ENCODE assay signal across 7 mouse cellular contexts in the genomic region with DNA sequence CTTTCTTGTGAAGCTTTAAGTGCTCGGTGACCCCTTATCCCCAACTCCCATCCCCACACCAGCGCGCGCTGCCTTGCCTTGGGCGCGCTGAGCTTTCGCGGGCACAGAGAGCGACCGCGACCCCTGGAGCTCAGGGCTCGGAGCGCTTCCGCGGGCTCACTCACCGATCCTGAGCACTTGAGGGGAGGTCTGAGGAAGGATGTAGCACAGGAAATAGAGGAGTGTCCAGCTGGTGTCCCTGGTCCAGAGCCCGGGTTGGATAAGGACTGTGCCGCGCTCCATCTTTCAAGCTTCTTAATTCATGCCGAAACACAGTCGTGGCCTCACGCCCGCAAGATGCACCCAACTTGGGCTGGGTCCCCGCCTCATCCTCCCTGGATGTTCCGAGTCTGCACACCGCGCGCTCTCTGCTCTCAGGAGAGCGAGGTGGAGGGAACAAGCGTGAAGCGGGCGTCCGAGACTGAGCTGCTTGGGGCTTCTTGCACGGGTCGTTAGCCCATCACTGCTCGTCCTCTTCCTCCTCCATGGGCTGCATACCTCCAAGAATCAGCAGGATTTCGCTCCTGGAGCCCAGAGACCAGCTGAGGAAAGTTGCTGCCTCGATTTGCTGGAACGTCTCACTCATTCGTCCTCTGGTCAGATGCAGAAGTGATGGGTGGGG. TPM values are rescaled to one million over a fixed set of nuclear protein-coding genes. Genes with fewer than 3 reads are reported as not detected.
DNase-seq lines count a peak whose midpoint lies in the region; ATAC-seq and TF ChIP-seq lines count a peak whose summit lies in the region.

No protein-coding gene starts in this region.

- no peaks in the 10 kb centered on the region for H3K36me3 ChIP-seq in lung, embryonic 14.5 days (ENCODE audit: insufficient read depth)
- H3K36me3 ChIP-seq in embryonic facial prominence, embryonic 13.5 days, result no peaks in the 10 kb centered on the region
- H3K36me3 ChIP-seq in hindbrain, embryonic 15.5 days, result no peaks in the 10 kb centered on the region

- TF ChIP-seq CTCF in lung, embryonic 14.5 days (IDR thresholded peaks at IDR 0.05; ENCODE audit: low read depth), result no peak

- H3K27me3 ChIP-seq in lung, embryonic 14.5 days (ENCODE audit: insufficient read depth, low read length), result peaks cover 34% of the 10 kb centered on the region
- peaks cover 51% of the 10 kb centered on the region for H3K27me3 ChIP-seq in embryonic facial prominence, embryonic 13.5 days
- peaks cover 4% of the 10 kb centered on the region; the same call in 1 of the 2 replicates for H3K27me3 ChIP-seq in hindbrain, embryonic 15.5 days

- no peaks in the 10 kb centered on the region for H3K9me3 ChIP-seq in lung, embryonic 14.5 days (ENCODE audit: low read depth, low read length)
- no peaks in the 10 kb centered on the region for H3K9me3 ChIP-seq in embryonic facial prominence, embryonic 13.5 days
- H3K9me3 ChIP-seq in hindbrain, embryonic 15.5 days, result no peaks in the 10 kb centered on the region

- H3K4me1 ChIP-seq in lung, embryonic 14.5 days (ENCODE audit: insufficient read depth), result no peaks in the 10 kb centered on the region
- peaks cover 7% of the 10 kb centered on the region for H3K4me1 ChIP-seq in embryonic facial prominence, embryonic 13.5 days
- H3K4me1 ChIP-seq in hindbrain, embryonic 15.5 days (replicated peaks), result peaks cover 14% of the 10 kb centered on the region

- ATAC-seq in lung, embryonic 14.5 days (ENCODE audit: insufficient read depth), result peak; percentile 72
- ATAC-seq in embryonic facial prominence, embryonic 13.5 days (ENCODE audit: insufficient number of reproducible peaks, insufficient read depth, low FRiP score, low TSS enrichment, low read depth), result no peak
- peak; percentile 74 for ATAC-seq in hindbrain, embryonic 15.5 days (ENCODE audit: low FRiP score, low read depth)
- ATAC-seq in monocyte, adult 5-6 weeks (replicated peaks; ENCODE audit: insufficient number of reproducible peaks, low FRiP score, low TSS enrichment, poor library complexity, severe bottlenecking), result 0 out of 2 replicates have a peak, but pooled peaks have one; percentile 13

- H3K4me2 ChIP-seq in lung, embryonic 14.5 days, result peak overlapping the region; percentile 83
- peak overlapping the region; percentile 96 for H3K4me2 ChIP-seq in embryonic facial prominence, embryonic 13.5 days
- H3K4me2 ChIP-seq in hindbrain, embryonic 15.5 days, result peak overlapping the region; percentile 75

- 0 out of 2 replicates have a peak overlapping the region, but pooled peaks have one; percentile 13 for H3K9ac ChIP-seq in lung, embryonic 14.5 days
- peak overlapping the region; percentile 67 for H3K9ac ChIP-seq in embryonic facial prominence, embryonic 13.5 days
- peak overlapping the region; percentile 51 for H3K9ac ChIP-seq in hindbrain, embryonic 15.5 days

- peak; percentile 38 for DNase-seq in lung, embryonic 14.5 days
- no peak for DNase-seq in lung, adult 18-20 months
- no peak for DNase-seq in B cell, adult 2 months
- no peak for DNase-seq in spleen, adult 18-20 months

- under 1% methylated on average over 40 of the region's 40 CpGs for WGBS in lung, embryonic 14.5 days
- WGBS in embryonic facial prominence, embryonic 13.5 days, result under 1% methylated on average over 40 of the region's 40 CpGs
- WGBS in hindbrain, embryonic 15.5 days, result under 1% methylated on average over 40 of the region's 40 CpGs

- H3K27ac ChIP-seq in lung, embryonic 14.5 days (ENCODE audit: low read depth), result no peak overlapping the region
- H3K27ac ChIP-seq in embryonic facial prominence, embryonic 13.5 days, result no peak overlapping the region
- peak overlapping the region; percentile 66 for H3K27ac ChIP-seq in hindbrain, embryonic 15.5 days (replicated peaks)

- peak overlapping the region; percentile 41 for H3K4me3 ChIP-seq in lung, embryonic 14.5 days (ENCODE audit: low read depth, low read length)
- peak overlapping the region; percentile 54 for H3K4me3 ChIP-seq in embryonic facial prominence, embryonic 13.5 days
- H3K4me3 ChIP-seq in hindbrain, embryonic 15.5 days, result peak overlapping the region; percentile 52

RNA-seq across cellular contexts. Expression of a gene that starts 0.5 kb away (rescaled TPM):
- polyA plus RNA-seq in lung, embryonic 14.5 days (2014; fragmentation: Nextera tagmentation; extraction: Ambion mirVana), result 0.39 and 0.51 TPM in 2 replicates
- 3.2 and 4.6 TPM in 2 replicates for polyA plus RNA-seq in embryonic facial prominence, embryonic 13.5 days (2015; fragmentation: Nextera tagmentation; extraction: Ambion mirVana)
- polyA plus RNA-seq in hindbrain, embryonic 15.5 days (2015; fragmentation: Nextera tagmentation; extraction: Ambion mirVana), result 34.5 and 39.0 TPM in 2 replicates
- total RNA-seq in monocyte, adult 5-6 weeks (2017), result not detected in 3 replicates

Comparison
In these comparisons a context has a peak if more than half of its experiments do, and no peak if none do; other contexts are left out.
1. H3K9ac ChIP-seq: peak in every context shown above with its lines; median percentile 67 in embryonic facial prominence, embryonic 13.5 days; 51 in hindbrain, embryonic 15.5 days; 13 in lung, embryonic 14.5 days.